Mouse (Mus musculus) intestine, embryonic 14.5 days (tissue): ENCODE data around the gene 2810006K23Rik. TPM values are rescaled to one million over a fixed set of nuclear protein-coding genes. Genes with fewer than 3 reads are reported as not detected.
"Not testable (repeated sequence)": the region's sequence is repeated elsewhere in the genome, so short reads cannot be mapped to it uniquely, and the experiment has no call there.

Experiments
- ATAC-seq: fragments of 200-750 bp; cut with Nextera tagmentation; replicated peaks from 2 replicates; pipeline ENCODE4 v1.8.0; 2017; ENCODE audit warnings: low read depth, moderate number of reproducible peaks, moderate TSS enrichment, moderate library complexity; ENCODE audit not compliant: low FRiP score, low TSS enrichment
- DNase-seq: peaks from one replicate; pipeline ENCODE4 v3.0.0-alpha.2; 2018; ENCODE audit warnings: low spot score
- H3K27ac ChIP-seq: fragments of 300-500 bp; sonication (generic); 2 replicates; pipeline ENCODE4 v1.5.1; 2014; ENCODE audit warnings: low read depth, mild to moderate bottlenecking, control low read depth
- H3K27me3 ChIP-seq: fragments of 300-500 bp; sonication (generic); replicated peaks from 2 replicates; pipeline ENCODE4 v1.6.1; 2014; ENCODE audit warnings: low read length, control low read depth; ENCODE audit not compliant: control insufficient read depth, insufficient read depth
- H3K36me3 ChIP-seq: fragments of 300-500 bp; sonication (generic); 2 replicates; pipeline ENCODE4 v1.6.1; 2014; ENCODE audit warnings: low read length, control low read depth; ENCODE audit not compliant: control insufficient read depth, insufficient read depth
- H3K4me1 ChIP-seq: fragments of 300-500 bp; sonication (generic); replicated peaks from 2 replicates; pipeline ENCODE4 v1.6.1; 2014; ENCODE audit warnings: low read length, control low read depth, mixed read lengths; ENCODE audit not compliant: control insufficient read depth, insufficient read depth
- H3K4me2 ChIP-seq: fragments of 300-500 bp; sonication (generic); 2 replicates; pipeline ENCODE4 v1.6.1; 2014; ENCODE audit warnings: low read length
- H3K4me3 ChIP-seq: fragments of 300-500 bp; sonication (generic); 2 replicates; pipeline ENCODE4 v1.5.1; 2014; ENCODE audit warnings: low read depth, low read length, control low read depth, mixed read lengths
- H3K9ac ChIP-seq: fragments of 300-500 bp; sonication (generic); 2 replicates; pipeline ENCODE4 v1.6.1; 2014; ENCODE audit warnings: mild to moderate bottlenecking, low read length
- H3K9me3 ChIP-seq: fragments of 300-500 bp; sonication (generic); 2 replicates; pipeline ENCODE4 v1.6.1; 2016; ENCODE audit warnings: low read length, control low read depth; ENCODE audit not compliant: control insufficient read depth
- WGBS: fragments of 180-500 bp; shearing (Covaris S2); extraction: QIAGEN DNeasy Blood & Tissue Kit; methylation state at CpG from one replicate; pipeline ENCODE4 v1.1.7; 2014; 5-methylcytosine and 5-hydroxymethylcytosine counted together
- polyA plus RNA-seq: library from polyadenylated mRNA; unstranded; fragments of >200 nt; fragmentation: Nextera tagmentation; extraction: Ambion mirVana; gene quantifications from 2 replicates; pipeline ENCODE4 v1.2.1, GENCODE M21; 2014

2810006K23Rik gene
- polyA plus RNA-seq, 1 experiment from 2014 or later, result 11.6 TPM

- Histone ChIP-seq H3K27ac (peak overlapping the region; percentile 14; the same call in 1 of the 2 replicates), H3K4me2 (no peak overlapping the region)
Measured at GRCm38 (mm10) chr5:124334392-124334791, 6.5 kb downstream of the 2810006K23Rik start.

DNA sequence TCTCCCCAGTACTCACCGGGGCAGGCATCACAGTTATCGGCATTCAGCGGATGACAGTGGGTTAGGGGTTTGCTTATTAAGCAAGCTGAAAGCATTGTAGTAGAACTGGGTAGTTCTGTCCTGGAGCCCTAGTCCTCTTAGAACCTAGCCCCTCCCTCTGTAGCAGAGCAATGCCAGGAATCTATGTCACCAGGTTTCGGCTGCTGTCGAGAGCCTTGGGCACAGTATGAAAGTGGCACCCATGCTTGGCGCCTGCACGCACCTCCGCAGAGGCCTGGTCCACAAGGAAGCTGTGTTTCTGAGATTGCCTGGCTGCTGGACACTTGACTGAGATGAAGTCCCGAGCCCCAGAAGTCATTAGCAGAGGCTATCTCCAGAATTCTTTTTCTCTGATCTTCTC, 9.2 kb downstream of the 2810006K23Rik start:
- Histone ChIP-seq H3K27me3 (no peaks in the 10 kb centered on the region), H3K9ac (no peak overlapping the region), H3K9me3 (no peaks in the 10 kb centered on the region), H3K27ac (no peak overlapping the region), H3K4me3 (no peak overlapping the region), H3K36me3 (0 out of 2 replicates have a peak, but pooled peaks cover 6% of the 10 kb centered on the region), H3K4me1 (peaks cover 8% of the 10 kb centered on the region), H3K4me2 (no peak overlapping the region)
- 86% methylated on average over 9 of the region's 9 CpGs for WGBS
- ATAC-seq (no peak; the same call in 1 of the 2 replicates), DNase-seq (no peak)

More at GRCm38 (mm10) chr5:124334392-124334791, 6.5 kb downstream of the 2810006K23Rik start:
- Histone ChIP-seq H3K4me1 (peaks cover 8% of the 10 kb centered on the region), H3K4me3 (no peak overlapping the region), H3K36me3 (no peaks in the 10 kb centered on the region), H3K9ac (no peak overlapping the region), H3K9me3 (no peaks in the 10 kb centered on the region), H3K27me3 (no peaks in the 10 kb centered on the region)
- 51% methylated on average over 6 of the region's 6 CpGs for WGBS
- no peak for ATAC-seq
- DNase-seq, result no peak

GRCm38 (mm10) chr5:124337909-124338308, 10.0 kb downstream of the 2810006K23Rik start:
- H3K9me3 ChIP-seq, result no peaks in the 10 kb centered on the region
- H3K4me2 ChIP-seq, result no peak overlapping the region
- WGBS, result 37% methylated on average over 9 of the region's 9 CpGs
- peaks cover 8% of the 10 kb centered on the region for H3K4me1 ChIP-seq
- no peaks in the 10 kb centered on the region for H3K27me3 ChIP-seq
- H3K27ac ChIP-seq, result peak overlapping the region; percentile 23; the same call in 1 of the 2 replicates
- H3K4me3 ChIP-seq, result no peak overlapping the region
- H3K9ac ChIP-seq, result no peak overlapping the region
- H3K36me3 ChIP-seq, result 0 out of 2 replicates have a peak, but pooled peaks cover 6% of the 10 kb centered on the region
- DNase-seq (no peak), ATAC-seq (no peak)

DNA sequence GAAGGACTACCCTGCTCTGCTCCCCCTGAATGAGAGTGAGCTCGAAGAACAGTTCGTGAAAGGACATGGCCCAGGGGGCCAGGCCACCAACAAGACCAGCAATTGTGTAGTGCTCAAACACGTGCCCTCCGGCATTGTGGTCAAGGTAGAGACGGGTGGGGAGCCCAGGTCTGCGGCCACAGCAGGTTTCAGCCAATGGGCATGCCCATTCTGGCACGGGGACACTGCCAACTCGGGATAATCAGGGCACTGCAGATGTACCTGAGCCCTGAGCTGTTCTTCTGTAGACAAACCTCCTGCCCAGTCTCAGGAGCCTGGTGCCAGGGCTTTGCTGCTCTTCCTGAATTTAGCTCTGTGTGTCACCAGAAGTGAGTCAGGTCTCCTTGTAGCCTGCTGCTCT, 10.9 kb downstream of the 2810006K23Rik start:
- Histone ChIP-seq H3K4me2 (no peak overlapping the region), H3K27me3 (no peaks in the 10 kb centered on the region), H3K27ac (no peak overlapping the region), H3K4me1 (peaks cover 8% of the 10 kb centered on the region), H3K9me3 (no peaks in the 10 kb centered on the region), H3K36me3 (peaks cover 11% of the 10 kb centered on the region), H3K4me3 (no peak overlapping the region), H3K9ac (no peak overlapping the region)
- DNase-seq, result no peak
- WGBS, result 90% methylated on average over 8 of the region's 8 CpGs
- ATAC-seq, result no peak

DNA sequence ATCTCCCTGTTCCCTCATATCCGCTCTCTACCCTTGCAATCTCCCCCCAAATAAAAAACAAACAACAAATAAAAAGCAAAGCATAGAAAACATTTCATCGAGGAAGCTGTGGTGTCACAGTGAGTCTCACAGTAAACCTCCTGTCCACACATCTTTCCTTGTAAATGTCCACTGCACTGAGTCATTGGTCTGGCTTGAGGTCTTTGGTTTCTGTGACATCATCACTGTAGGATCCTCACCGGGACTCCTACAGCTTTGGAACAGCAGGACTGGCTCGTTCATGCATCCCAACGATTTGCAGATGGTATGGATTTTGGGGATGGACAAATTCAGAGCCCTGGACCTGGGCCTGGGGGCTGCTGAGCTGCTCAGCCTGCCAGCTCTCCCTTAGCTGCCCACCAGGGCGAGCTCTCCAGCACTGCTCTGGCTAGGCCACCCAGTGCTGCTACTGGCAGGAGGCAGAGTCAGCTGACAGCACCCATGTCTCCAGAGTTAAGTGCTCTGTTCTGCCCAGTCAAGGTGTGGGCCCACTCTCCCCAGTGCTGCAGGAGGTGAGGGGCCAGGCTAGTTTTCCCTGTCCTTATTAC, 14.0 kb downstream of the 2810006K23Rik start:
- H3K27ac ChIP-seq, H3K27me3 ChIP-seq, ATAC-seq, H3K4me3 ChIP-seq, DNase-seq, H3K9ac ChIP-seq, H3K4me2 ChIP-seq, H3K9me3 ChIP-seq, H3K4me1 ChIP-seq: not testable (repeated sequence)
- 66% methylated on average over 6 of the region's 6 CpGs for WGBS
- peaks cover 36% of the 10 kb centered on the region for H3K36me3 ChIP-seq

DNA sequence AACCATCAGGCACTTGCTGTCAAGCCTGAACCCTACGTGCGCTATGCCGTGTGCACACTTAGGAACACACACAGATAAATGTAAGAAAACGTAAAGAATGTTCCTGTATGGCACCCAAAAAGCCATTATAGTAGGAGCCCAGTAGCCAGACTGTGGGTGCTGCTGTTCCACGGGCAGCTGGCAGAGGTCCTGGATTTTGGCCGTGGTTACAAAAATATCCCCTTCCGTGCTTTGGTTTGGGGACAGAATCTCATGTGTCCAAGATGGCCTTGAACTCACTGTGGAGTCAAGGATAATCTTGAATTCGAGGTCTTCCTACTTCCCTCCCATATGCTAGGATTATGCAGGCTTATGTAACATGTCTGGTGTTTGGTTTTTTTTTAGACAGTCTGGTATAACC, 15.0 kb downstream of the 2810006K23Rik start:
- peaks cover 41% of the 10 kb centered on the region for H3K36me3 ChIP-seq
- H3K9ac ChIP-seq, result no peak overlapping the region
- H3K27ac ChIP-seq, result no peak overlapping the region
- H3K9me3 ChIP-seq, result no peaks in the 10 kb centered on the region
- ATAC-seq, result no peak
- H3K4me2 ChIP-seq, result no peak overlapping the region
- DNase-seq, result no peak
- H3K27me3 ChIP-seq, result no peaks in the 10 kb centered on the region
- H3K4me3 ChIP-seq, result no peak overlapping the region
- 74% methylated on average over 8 of the region's 8 CpGs for WGBS
- H3K4me1 ChIP-seq, result peaks cover 4% of the 10 kb centered on the region

GRCm38 (mm10) chr5:124349196-124349595, 21.3 kb downstream of the 2810006K23Rik start:
- no peak overlapping the region for H3K4me2 ChIP-seq
- H3K9ac ChIP-seq, result no peak overlapping the region
- no peaks in the 10 kb centered on the region for H3K9me3 ChIP-seq
- 91% methylated on average over 17 of the region's 17 CpGs for WGBS
- H3K27ac ChIP-seq, result no peak overlapping the region
- DNase-seq, result no peak
- H3K4me1 ChIP-seq, result peaks cover 14% of the 10 kb centered on the region
- no peak overlapping the region for H3K4me3 ChIP-seq
- ATAC-seq, result no peak
- no peaks in the 10 kb centered on the region for H3K27me3 ChIP-seq
- peaks cover 47% of the 10 kb centered on the region for H3K36me3 ChIP-seq

DNA sequence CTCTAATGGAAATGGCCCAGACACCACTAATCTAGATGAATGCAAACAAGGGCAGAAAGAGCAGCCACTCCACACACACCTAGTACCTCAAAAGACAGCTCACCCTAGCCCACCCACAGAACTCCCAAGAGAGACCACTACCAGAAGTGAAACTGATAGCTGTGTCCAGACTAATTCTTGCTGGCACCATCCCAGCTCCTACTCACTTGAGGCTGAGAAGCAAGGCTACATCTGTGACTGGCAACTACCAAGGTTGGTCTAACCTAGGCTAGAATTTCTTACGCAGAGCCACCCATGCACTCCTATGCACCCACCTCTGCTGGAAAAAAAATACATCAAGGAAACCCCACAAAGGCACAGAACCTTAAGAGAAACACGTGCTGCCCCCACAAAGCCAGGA, 22.5 kb downstream of the 2810006K23Rik start:
- DNase-seq, result no peak
- Histone ChIP-seq H3K4me3 (no peak overlapping the region), H3K36me3 (peaks cover 36% of the 10 kb centered on the region), H3K27me3 (no peaks in the 10 kb centered on the region), H3K4me1 (peaks cover 14% of the 10 kb centered on the region), H3K9me3 (no peaks in the 10 kb centered on the region), H3K9ac (0 out of 2 replicates have a peak overlapping the region, but pooled peaks have one; percentile 3), H3K27ac (peak overlapping the region; percentile 98; the same call in 1 of the 2 replicates), H3K4me2 (0 out of 2 replicates have a peak overlapping the region, but pooled peaks have one; percentile 98)
- ATAC-seq, result no peak
- 86% methylated on average over 2 of the region's 2 CpGs for WGBS

DNA sequence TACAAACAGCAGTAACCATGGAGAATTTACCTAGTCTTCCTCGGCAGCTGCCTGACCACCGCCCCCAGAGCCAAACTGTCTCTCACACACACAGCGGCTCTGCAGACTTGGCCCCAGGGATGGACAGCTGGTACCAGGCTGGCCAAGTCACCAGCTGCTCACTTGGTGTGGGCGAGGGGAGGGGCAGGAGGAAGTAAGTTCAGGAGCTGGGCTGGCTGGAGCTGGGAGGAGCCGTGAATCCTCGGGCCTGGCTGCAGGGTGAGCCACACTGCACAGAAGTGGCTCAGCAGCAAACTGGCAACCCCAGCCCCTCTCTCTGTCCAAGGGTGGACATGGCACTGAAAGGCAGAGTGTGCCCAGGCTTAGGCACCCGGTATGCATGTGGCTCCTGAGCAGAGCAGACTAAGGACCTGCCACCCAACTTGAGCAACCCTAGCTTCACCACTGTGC, 23.2 kb downstream of the 2810006K23Rik start:
- H3K27ac ChIP-seq, result peak overlapping the region; percentile 98
- ATAC-seq, result peak; percentile 18; the same call in 1 of the 2 replicates
- H3K4me2 ChIP-seq, result peak overlapping the region; percentile 98
- H3K9me3 ChIP-seq, result no peaks in the 10 kb centered on the region
- 19% methylated on average over 7 of the region's 7 CpGs for WGBS
- H3K36me3 ChIP-seq, result peaks cover 34% of the 10 kb centered on the region
- H3K9ac ChIP-seq, result no peak overlapping the region
- H3K4me1 ChIP-seq, result peaks cover 14% of the 10 kb centered on the region
- peak overlapping the region; percentile 97 for H3K4me3 ChIP-seq
- H3K27me3 ChIP-seq, result no peaks in the 10 kb centered on the region
- DNase-seq, result peak; percentile 75
